Mouse (Mus musculus) heart, adult 11 months (tissue): Measurements from ENCODE around the gene Diras2.

Experiments used
- DNase-seq: peaks from one replicate; pipeline ENCODE4 v3.0.0; 2022

Diras2 gene

GRCm38 (mm10) chr13:52551275-52551674, 20.2 kb upstream of the Diras2 start:
- peak; percentile 78 for DNase-seq

GRCm38 (mm10) chr13:52550690-52551193, 19.7 kb upstream of the Diras2 start:
- no peak for DNase-seq

GRCm38 (mm10) chr13:52546288-52546687, 15.2 kb upstream of the Diras2 start:
- peak; percentile 23 for DNase-seq

- no peak for DNase-seq
These were observed 11.6 kb upstream of the Diras2 start for GRCm38 (mm10) chr13:52542636-52543035.

- DNase-seq: no peak
These were observed 11.0 kb upstream of the Diras2 start for GRCm38 (mm10) chr13:52542036-52542526.

- DNase-seq: no peak
These were observed 10.4 kb upstream of the Diras2 start for GRCm38 (mm10) chr13:52541385-52542035.

- peak; percentile 66 for DNase-seq
These were observed 8.4 kb upstream of the Diras2 start for GRCm38 (mm10) chr13:52539461-52539860.

GRCm38 (mm10) chr13:52538588-52539116, 7.6 kb upstream of the Diras2 start:
- no peak for DNase-seq

- DNase-seq: no peak
These were observed 6.9 kb upstream of the Diras2 start for GRCm38 (mm10) chr13:52537754-52538587.

GRCm38 (mm10) chr13:52535542-52535941, 4.5 kb upstream of the Diras2 start:
- no peak for DNase-seq

- no peak for DNase-seq
These were observed 2.6 kb upstream of the Diras2 start for GRCm38 (mm10) chr13:52533644-52534043.

- peak; percentile 96 for DNase-seq
These were observed 802 bp downstream of the Diras2 start for GRCm38 (mm10) chr13:52530008-52530945.

GRCm38 (mm10) chr13:52529188-52529972, 1.7 kb downstream of the Diras2 start:
- peak; percentile 61 for DNase-seq

- DNase-seq: peak; percentile 77
These were observed 2.3 kb downstream of the Diras2 start for GRCm38 (mm10) chr13:52528786-52529185.

- DNase-seq: peak; percentile 70
These were observed 2.8 kb downstream of the Diras2 start for GRCm38 (mm10) chr13:52528281-52528680.

- peak; percentile 57 for DNase-seq
These were observed 4.6 kb downstream of the Diras2 start for GRCm38 (mm10) chr13:52526249-52527035.

- DNase-seq: peak; percentile 64
These were observed 6.8 kb downstream of the Diras2 start for GRCm38 (mm10) chr13:52524313-52524712.

GRCm38 (mm10) chr13:52521176-52521575, 9.9 kb downstream of the Diras2 start:
- peak; percentile 72 for DNase-seq

- no peak for DNase-seq
These were observed 11.7 kb downstream of the Diras2 start for GRCm38 (mm10) chr13:52519425-52519824.

- DNase-seq: no peak
These were observed 12.7 kb downstream of the Diras2 start for GRCm38 (mm10) chr13:52518377-52518776.

GRCm38 (mm10) chr13:52517021-52517420, 14.1 kb downstream of the Diras2 start:
- no peak for DNase-seq
